Mouse (Mus musculus) hindbrain, embryonic 11.5 days (tissue): ENCODE results near the gene Ampd3. TPM values are rescaled to one million over a fixed set of nuclear protein-coding genes. Genes with fewer than 3 reads are reported as not detected.

Experiments used
- ATAC-seq: fragments of 200-750 bp; cut with Nextera tagmentation; 2 replicates; pipeline ENCODE4 v1.8.0; 2017; ENCODE audit warnings: mild to moderate bottlenecking, moderate TSS enrichment, moderate library complexity; ENCODE audit not compliant: low FRiP score
- DNase-seq: peaks from one replicate; pipeline ENCODE4 v3.0.0-alpha.2; 2015; ENCODE audit warnings: low spot score
- H3K27ac ChIP-seq: fragments of 300-500 bp; sonication (generic); 2 replicates; pipeline ENCODE4 v1.5.1; 2014; ENCODE audit warnings: mild to moderate bottlenecking, low read depth, low read length
- H3K27me3 ChIP-seq: fragments of 300-500 bp; sonication (generic); 2 replicates; pipeline ENCODE4 v1.6.1; 2014; ENCODE audit warnings: mild to moderate bottlenecking, low read length, moderate library complexity, mixed read lengths; ENCODE audit not compliant: control insufficient read depth, insufficient read depth
- H3K36me3 ChIP-seq: fragments of 300-500 bp; sonication (generic); 2 replicates; pipeline ENCODE4 v1.6.1; 2014; ENCODE audit warnings: mild to moderate bottlenecking, low read length, moderate library complexity, mixed read lengths; ENCODE audit not compliant: control insufficient read depth, insufficient read depth
- H3K4me1 ChIP-seq: fragments of 300-500 bp; sonication (generic); replicated peaks from 2 replicates; pipeline ENCODE4 v1.6.1; 2014; ENCODE audit warnings: low read length, mixed read lengths; ENCODE audit not compliant: control insufficient read depth, insufficient read depth
- H3K4me2 ChIP-seq: fragments of 300-500 bp; sonication (generic); replicated peaks from 2 replicates; pipeline ENCODE4 v1.6.1; 2014; ENCODE audit warnings: mild to moderate bottlenecking, low read depth, low read length
- H3K4me3 ChIP-seq: fragments of 300-500 bp; sonication (generic); 2 replicates; pipeline ENCODE4 v1.5.1; 2014; ENCODE audit warnings: low read depth, low read length
- H3K9ac ChIP-seq: fragments of 300-500 bp; sonication (generic); 2 replicates; pipeline ENCODE4 v1.6.1; 2014; ENCODE audit warnings: low read depth, low read length
- H3K9me3 ChIP-seq: fragments of 300-500 bp; sonication (generic); 2 replicates; pipeline ENCODE4 v1.6.1; 2016; ENCODE audit warnings: low read length; ENCODE audit not compliant: control insufficient read depth
- WGBS: fragments of 180-500 bp; shearing (Covaris S2); extraction: QIAGEN DNeasy Blood & Tissue Kit; methylation state at CpG from one replicate; pipeline ENCODE4 v1.1.7; 2014; 5-methylcytosine and 5-hydroxymethylcytosine counted together
- polyA plus RNA-seq: library from polyadenylated mRNA; unstranded; fragments of >200 nt; fragmentation: Nextera tagmentation; extraction: Ambion mirVana; gene quantifications from 2 replicates; pipeline ENCODE4 v1.2.1, GENCODE M21; 2014

The Ampd3 gene
- polyA plus RNA-seq, 1 experiment from 2014 or later: 1.3 TPM

GRCm38 (mm10) chr7:110753310-110753709 lies 14.7 kb upstream of the Ampd3 start:
- H3K4me1 ChIP-seq: no peaks in the 10 kb centered on the region
- H3K36me3 ChIP-seq: no peaks in the 10 kb centered on the region
- DNase-seq (no peak), ATAC-seq (no peak)
- no peak overlapping the region for H3K4me3 ChIP-seq
- no peaks in the 10 kb centered on the region for H3K9me3 ChIP-seq
- no peak overlapping the region for H3K27ac ChIP-seq
- WGBS: 60% methylated on average over 1 of the region's 1 CpGs
- H3K4me2 ChIP-seq: no peak overlapping the region
- no peaks in the 10 kb centered on the region for H3K27me3 ChIP-seq
- H3K9ac ChIP-seq: no peak overlapping the region

GRCm38 (mm10) chr7:110753926-110754330 lies 14.1 kb upstream of the Ampd3 start:
- Histone ChIP-seq H3K4me1 (no peaks in the 10 kb centered on the region), H3K36me3 (no peaks in the 10 kb centered on the region), H3K9me3 (no peaks in the 10 kb centered on the region), H3K27me3 (no peaks in the 10 kb centered on the region), H3K4me2 (no peak overlapping the region), H3K27ac (no peak overlapping the region), H3K4me3 (no peak overlapping the region), H3K9ac (no peak overlapping the region)
- WGBS: 24% methylated on average over 5 of the region's 5 CpGs
- peak; percentile 48 for DNase-seq
- ATAC-seq: no peak

DNA sequence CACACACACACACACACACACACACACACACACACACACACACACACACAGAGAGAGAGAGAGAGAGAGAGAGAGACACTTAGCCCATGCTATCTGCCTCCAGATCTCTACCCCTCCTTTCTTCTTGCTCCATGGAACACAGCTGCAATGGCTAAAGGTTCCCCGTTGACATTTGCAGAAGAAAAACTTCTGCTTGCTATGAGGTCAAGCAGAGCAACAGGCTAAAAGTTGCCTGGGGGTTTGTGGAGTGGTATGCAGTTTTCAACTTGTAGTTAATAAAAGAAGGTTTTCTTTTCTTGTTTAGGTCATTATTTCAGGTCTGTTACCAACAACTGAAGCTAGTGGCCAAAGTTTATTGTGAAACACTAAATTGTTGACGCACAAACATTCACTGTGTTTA lies 11.6 kb upstream of the Ampd3 start:
- H3K36me3 ChIP-seq: no peaks in the 10 kb centered on the region
- H3K27me3 ChIP-seq: no peaks in the 10 kb centered on the region
- H3K27ac ChIP-seq: no peak overlapping the region
- no peak overlapping the region for H3K4me2 ChIP-seq
- no peaks in the 10 kb centered on the region for H3K9me3 ChIP-seq
- H3K4me3 ChIP-seq: no peak overlapping the region
- DNase-seq: no peak
- 62% methylated on average over 2 of the region's 2 CpGs for WGBS
- no peaks in the 10 kb centered on the region for H3K4me1 ChIP-seq
- no peak overlapping the region for H3K9ac ChIP-seq
- ATAC-seq: no peak

- Histone ChIP-seq H3K27ac (no peak overlapping the region), H3K4me2 (no peak overlapping the region), H3K4me1 (no peaks in the 10 kb centered on the region), H3K27me3 (peaks cover 1% of the 10 kb centered on the region; the same call in 1 of the 2 replicates), H3K9ac (no peak overlapping the region), H3K4me3 (no peak overlapping the region), H3K36me3 (no peaks in the 10 kb centered on the region), H3K9me3 (no peaks in the 10 kb centered on the region)
- DNase-seq (no peak), ATAC-seq (no peak)
- 76% methylated on average over 5 of the region's 5 CpGs for WGBS
Measured at GRCm38 (mm10) chr7:110762605-110763180, 5.3 kb upstream of the Ampd3 start.

DNA sequence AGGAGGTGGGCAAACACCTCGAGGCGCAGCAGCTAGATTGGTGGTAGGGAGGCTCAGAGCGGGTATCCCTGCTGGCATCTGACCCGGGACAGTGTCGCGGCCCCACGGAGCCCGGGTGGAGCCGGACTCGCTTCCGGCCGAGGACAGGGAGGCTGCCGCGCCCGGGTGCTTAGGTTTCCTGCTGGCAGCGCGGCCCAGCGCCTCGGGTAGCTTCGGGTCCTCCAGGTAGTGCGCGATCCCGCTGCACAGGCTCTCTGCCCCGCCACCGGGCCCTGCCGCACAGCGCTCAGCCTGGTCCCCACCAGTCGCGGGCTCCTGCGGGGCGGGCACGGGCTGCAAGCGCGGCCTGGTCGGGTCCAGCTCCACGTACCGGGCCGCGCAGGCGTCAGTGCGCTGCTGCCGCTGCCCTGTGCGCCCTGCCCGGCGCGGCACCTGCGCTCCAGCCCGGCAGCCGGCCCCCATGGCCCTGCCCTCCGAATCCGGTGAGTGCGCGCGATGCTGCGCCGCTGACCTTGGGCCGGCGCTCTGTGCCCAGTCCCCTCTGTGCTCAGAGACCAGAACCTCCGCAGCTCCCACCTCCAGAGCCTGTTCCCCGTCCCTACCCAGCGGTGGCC lies 552 bp downstream of the Ampd3 start:
- Histone ChIP-seq H3K4me1 (no peaks in the 10 kb centered on the region; the same call in 1 of the 2 replicates), H3K4me2 (peak overlapping the region; percentile 97), H3K4me3 (peak overlapping the region; percentile 54), H3K27ac (no peak overlapping the region), H3K27me3 (peaks cover 13% of the 10 kb centered on the region), H3K36me3 (no peaks in the 10 kb centered on the region), H3K9ac (peak overlapping the region; percentile 62), H3K9me3 (no peaks in the 10 kb centered on the region)
- ATAC-seq (peak; percentile 68), DNase-seq (peak; percentile 54)
- under 1% methylated on average over 50 of the region's 61 CpGs for WGBS

DNA sequence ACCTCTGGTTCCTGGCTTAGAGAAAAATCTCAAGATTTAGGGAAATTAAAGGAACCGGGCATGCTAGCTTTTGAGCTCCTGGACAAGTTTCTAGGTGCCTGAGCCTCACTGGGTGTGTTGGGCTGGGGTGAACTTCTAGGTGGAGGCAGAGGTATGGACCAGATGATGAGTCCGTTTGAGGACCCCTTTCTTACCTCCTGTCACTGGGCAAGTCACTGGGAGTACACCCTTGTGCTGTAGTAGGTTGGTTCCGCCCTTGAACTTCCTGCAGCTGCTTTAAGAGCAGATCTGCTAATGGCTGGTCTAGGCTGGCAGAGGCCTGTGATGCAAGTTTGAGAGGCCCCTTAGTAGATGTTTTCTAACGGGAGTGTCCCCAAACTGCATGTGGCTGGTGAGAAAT lies 1.1 kb downstream of the Ampd3 start:
- Histone ChIP-seq H3K4me3 (peak overlapping the region; percentile 54), H3K9ac (peak overlapping the region; percentile 62; the same call in 1 of the 2 replicates), H3K27ac (no peak overlapping the region), H3K9me3 (no peaks in the 10 kb centered on the region), H3K27me3 (peaks cover 13% of the 10 kb centered on the region), H3K4me2 (peak overlapping the region; percentile 97), H3K4me1 (no peaks in the 10 kb centered on the region; the same call in 1 of the 2 replicates), H3K36me3 (no peaks in the 10 kb centered on the region)
- ATAC-seq (no peak; the same call in 1 of the 2 replicates), DNase-seq (no peak)
- WGBS: 38% methylated on average over 4 of the region's 4 CpGs

DNA sequence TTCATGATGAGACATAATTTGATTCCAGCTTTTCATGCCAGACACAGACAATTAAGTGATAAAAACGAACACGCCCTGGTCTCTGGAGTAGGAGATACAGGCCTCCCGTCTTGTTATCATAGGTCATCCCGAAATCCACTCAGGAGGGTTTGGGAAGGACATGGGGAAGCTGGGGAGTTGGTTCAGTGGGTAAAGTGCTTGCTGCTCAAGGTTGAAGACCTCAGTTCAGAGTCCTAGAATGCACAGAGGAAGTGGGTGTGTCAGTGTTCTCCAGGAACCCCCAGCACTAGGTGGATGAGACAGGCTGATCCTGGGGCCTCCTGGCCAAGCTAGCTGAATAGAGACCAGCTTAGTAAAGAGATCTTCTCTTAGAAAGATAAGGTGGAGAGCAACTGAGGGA lies 2.9 kb downstream of the Ampd3 start:
- Histone ChIP-seq H3K4me2 (no peak overlapping the region), H3K4me3 (no peak overlapping the region), H3K9me3 (no peaks in the 10 kb centered on the region), H3K27ac (no peak overlapping the region), H3K36me3 (no peaks in the 10 kb centered on the region), H3K9ac (no peak overlapping the region), H3K4me1 (no peaks in the 10 kb centered on the region; the same call in 1 of the 2 replicates), H3K27me3 (peaks cover 13% of the 10 kb centered on the region)
- ATAC-seq (no peak), DNase-seq (no peak)
- WGBS: 91% methylated on average over 4 of the region's 4 CpGs

DNA sequence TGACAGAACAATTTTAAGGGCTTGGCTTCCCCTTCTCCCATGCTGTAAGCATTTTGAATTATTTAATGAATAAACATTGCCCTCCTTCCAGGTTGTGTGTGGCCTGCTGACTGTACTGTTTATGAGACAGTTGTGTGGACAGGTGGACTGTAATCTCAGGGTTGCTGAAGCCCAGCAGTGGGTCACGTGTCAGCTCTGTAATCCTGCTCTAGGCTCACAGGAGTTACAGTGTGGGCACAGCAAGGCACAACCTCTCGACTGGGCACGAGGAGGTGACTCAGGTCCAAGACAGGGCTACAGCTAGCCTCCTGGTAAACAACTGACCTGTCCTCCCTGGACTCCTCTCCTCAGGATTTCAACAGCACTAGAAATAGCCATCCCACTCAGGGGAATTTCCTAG lies 4.3 kb downstream of the Ampd3 start:
- Histone ChIP-seq H3K36me3 (no peaks in the 10 kb centered on the region), H3K4me2 (no peak overlapping the region), H3K9me3 (no peaks in the 10 kb centered on the region), H3K27me3 (peaks cover 13% of the 10 kb centered on the region), H3K9ac (no peak overlapping the region), H3K4me1 (no peaks in the 10 kb centered on the region; the same call in 1 of the 2 replicates), H3K4me3 (no peak overlapping the region), H3K27ac (no peak overlapping the region)
- ATAC-seq: no peak
- 84% methylated on average over 3 of the region's 3 CpGs for WGBS
- DNase-seq: no peak
